In the genomic region with DNA sequence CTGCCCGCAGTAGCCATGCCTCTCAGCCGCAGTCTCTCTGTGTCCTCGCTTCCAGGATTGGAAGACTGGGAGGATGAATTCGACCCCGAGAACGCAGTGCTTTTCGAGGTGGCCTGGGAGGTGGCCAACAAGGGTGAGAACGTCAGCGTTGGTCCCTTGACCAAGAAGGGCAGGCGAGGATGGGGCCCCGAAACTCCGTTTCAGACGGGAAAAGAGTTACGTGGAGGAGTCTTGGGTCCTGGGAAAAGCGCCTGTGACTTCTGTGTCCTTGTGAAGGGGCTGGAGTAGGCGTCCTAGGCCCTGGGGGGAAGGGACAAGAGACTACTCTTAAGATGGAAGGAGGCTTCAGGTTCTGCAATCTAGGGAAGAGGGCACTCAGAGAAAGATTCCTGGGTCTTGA, we compare ENCODE assay signal across 8 mouse cellular contexts. TPM values are rescaled to one million over a fixed set of nuclear protein-coding genes. Genes with fewer than 3 reads are reported as not detected.
DNase-seq lines count a peak whose midpoint lies in the region; ATAC-seq and TF ChIP-seq lines count a peak whose summit lies in the region.

No protein-coding gene starts in this region.

- DNase-seq in heart, postnatal 36 days = no peak
- DNase-seq in hindbrain, embryonic 14.5 days (ENCODE audit: low spot score) = no peak
- DNase-seq in lung, postnatal 36 days = peak; percentile 54
- no peak for DNase-seq in urinary bladder, postnatal 4 days (ENCODE audit: low spot score in 2 of 2)
- no peak for DNase-seq in right cerebral cortex, postnatal 4 days
- DNase-seq in left cerebral cortex, adult 11 months (ENCODE audit: low spot score) = no peak

- no peak for TF ChIP-seq CTCF in bone marrow, adult 2 months (IDR thresholded peaks at IDR 0.05; ENCODE audit: control insufficient read depth, insufficient read depth, low read length)

- peaks cover 25% of the 10 kb centered on the region for H3K36me3 ChIP-seq in heart, embryonic 15.5 days
- peaks cover 25% of the 10 kb centered on the region for H3K36me3 ChIP-seq in hindbrain, embryonic 14.5 days (replicated peaks; ENCODE audit: control insufficient read depth, insufficient read depth)

- H3K4me1 ChIP-seq in heart, embryonic 15.5 days (replicated peaks) = peaks cover 44% of the 10 kb centered on the region
- peaks cover 8% of the 10 kb centered on the region; the same call in 1 of the 2 replicates for H3K4me1 ChIP-seq in bone marrow, adult 2 months (ENCODE audit: control insufficient read depth, insufficient read depth, low read length)
- H3K4me1 ChIP-seq in hindbrain, embryonic 14.5 days (replicated peaks; ENCODE audit: control insufficient read depth, insufficient read depth, low read length) = peaks cover 33% of the 10 kb centered on the region

- H3K9ac ChIP-seq in heart, embryonic 15.5 days = peak overlapping the region; percentile 88
- peak overlapping the region; percentile 78 for H3K9ac ChIP-seq in hindbrain, embryonic 14.5 days

- peak overlapping the region; percentile 91 for H3K27ac ChIP-seq in heart, embryonic 15.5 days
- H3K27ac ChIP-seq in bone marrow, adult 2 months (ENCODE audit: control insufficient read depth, insufficient read depth, low read depth, low read length, poor library complexity) = peak overlapping the region; percentile 81
- peak overlapping the region; percentile 44 for H3K27ac ChIP-seq in hindbrain, embryonic 14.5 days

- intact Hi-C loops in heart, postnatal 36 days (cut with DNase I) = no loop called here

- no peaks in the 10 kb centered on the region for H3K9me3 ChIP-seq in heart, embryonic 15.5 days (replicated peaks)
- H3K9me3 ChIP-seq in hindbrain, embryonic 14.5 days (ENCODE audit: control insufficient read depth, low read length) = no peaks in the 10 kb centered on the region

- peak overlapping the region; percentile 80 for H3K4me3 ChIP-seq in heart, embryonic 15.5 days
- peak overlapping the region; percentile 83 for H3K4me3 ChIP-seq in bone marrow, adult 2 months (replicated peaks; ENCODE audit: control insufficient read depth, low read depth, low read length)
- H3K4me3 ChIP-seq in hindbrain, embryonic 14.5 days (replicated peaks; ENCODE audit: low read length) = peak overlapping the region; percentile 75

- TF ChIP-seq POLR2A in bone marrow, adult 2 months (IDR thresholded peaks at IDR 0.05; ENCODE audit: borderline replicate concordance, control insufficient read depth, low read depth, low read length) = no peak

- ATAC-seq in heart, embryonic 15.5 days (replicated peaks; ENCODE audit: insufficient number of reproducible peaks, insufficient read depth, low FRiP score, low read depth) = 0 out of 2 replicates have a peak, but pooled peaks have one; percentile 0
- ATAC-seq in hindbrain, embryonic 14.5 days (ENCODE audit: low FRiP score) = no peak; the same call in 1 of the 2 replicates

- H3K27me3 ChIP-seq in heart, embryonic 15.5 days = no peaks in the 10 kb centered on the region
- no peaks in the 10 kb centered on the region for H3K27me3 ChIP-seq in hindbrain, embryonic 14.5 days (ENCODE audit: control insufficient read depth, insufficient read depth, low read length)

- 2% methylated on average over 16 of the region's 16 CpGs for WGBS in heart, embryonic 15.5 days
- 3% methylated on average over 16 of the region's 16 CpGs for WGBS in bone marrow, adult 2 months
- WGBS in hindbrain, embryonic 14.5 days = 4% methylated on average over 16 of the region's 16 CpGs

- peak overlapping the region; percentile 94 for H3K4me2 ChIP-seq in heart, embryonic 15.5 days
- H3K4me2 ChIP-seq in hindbrain, embryonic 14.5 days (replicated peaks) = peak overlapping the region; percentile 85

RNA-seq across cellular contexts. Expression of a gene that starts 0.4 kb away (rescaled TPM):
- 111 and 113 TPM in 2 replicates for polyA plus RNA-seq in heart, embryonic 15.5 days (2015; fragmentation: Nextera tagmentation; extraction: Ambion mirVana)
- 100 to 1,000 TPM in 1 of 2 experiments, 10 to 100 TPM in 1; 96.0 to 102 TPM for total RNA-seq in heart, postnatal 36 days (2021)
- 11.3 and 17.4 TPM in 2 replicates for polyA plus RNA-seq in bone marrow, adult 2 months (2011; ENCODE audit: insufficient read depth, insufficient read length, low replicate concordance, missing spikeins)
- polyA plus RNA-seq in hindbrain, embryonic 14.5 days (2014; fragmentation: Nextera tagmentation; extraction: Ambion mirVana) = 17.8 and 21.6 TPM in 2 replicates

RNA-seq across cellular contexts. Expression of a gene that starts 2.9 kb away (rescaled TPM):
- polyA plus RNA-seq in heart, embryonic 15.5 days (2015; fragmentation: Nextera tagmentation; extraction: Ambion mirVana) = 65.0 and 82.1 TPM in 2 replicates
- 10 to 100 TPM; 22.5 to 23.7 TPM for total RNA-seq in heart, postnatal 36 days (2021)
- polyA plus RNA-seq in bone marrow, adult 2 months (2011; ENCODE audit: insufficient read depth, insufficient read length, low replicate concordance, missing spikeins) = 61.4 and 66.3 TPM in 2 replicates
- 83.9 and 93.5 TPM in 2 replicates for polyA plus RNA-seq in hindbrain, embryonic 14.5 days (2014; fragmentation: Nextera tagmentation; extraction: Ambion mirVana)

RNA-seq across cellular contexts. Expression of a gene that starts 14.4 kb away (rescaled TPM):
- not detected in 2 replicates for polyA plus RNA-seq in heart, embryonic 15.5 days (2015; fragmentation: Nextera tagmentation; extraction: Ambion mirVana)
- total RNA-seq in heart, postnatal 36 days (2021) = not detected
- polyA plus RNA-seq in bone marrow, adult 2 months (2011; ENCODE audit: insufficient read depth, insufficient read length, low replicate concordance, missing spikeins) = not detected in 2 replicates
- polyA plus RNA-seq in hindbrain, embryonic 14.5 days (2014; fragmentation: Nextera tagmentation; extraction: Ambion mirVana) = 1.2 and 2.0 TPM in 2 replicates

RNA-seq across cellular contexts. Expression of a gene that starts 21.5 kb away (rescaled TPM):
- 0.81 and 1.6 TPM in 2 replicates for polyA plus RNA-seq in heart, embryonic 15.5 days (2015; fragmentation: Nextera tagmentation; extraction: Ambion mirVana)
- total RNA-seq in heart, postnatal 36 days (2021) = under 1 TPM in 1 of 2 experiments, not detected in 1; 0.30 TPM
- polyA plus RNA-seq in bone marrow, adult 2 months (2011; ENCODE audit: insufficient read depth, insufficient read length, low replicate concordance, missing spikeins) = 1.8 TPM in 1 of 2 replicates, not detected in the other
- 0.13 TPM in 1 of 2 replicates, not detected in the other for polyA plus RNA-seq in hindbrain, embryonic 14.5 days (2014; fragmentation: Nextera tagmentation; extraction: Ambion mirVana)

RNA-seq across cellular contexts. Expression of a gene that starts 24.6 kb away (rescaled TPM):
- 3,328 and 3,965 TPM in 2 replicates for polyA plus RNA-seq in heart, embryonic 15.5 days (2015; fragmentation: Nextera tagmentation; extraction: Ambion mirVana)
- 100 to 1,000 TPM; 246 to 262 TPM for total RNA-seq in heart, postnatal 36 days (2021)
- 2,067 and 2,131 TPM in 2 replicates for polyA plus RNA-seq in bone marrow, adult 2 months (2011; ENCODE audit: insufficient read depth, insufficient read length, low replicate concordance, missing spikeins)
- polyA plus RNA-seq in hindbrain, embryonic 14.5 days (2014; fragmentation: Nextera tagmentation; extraction: Ambion mirVana) = 4,936 and 5,483 TPM in 2 replicates
